Mouse (Mus musculus) c-Kit-negative CD71-positive TER-119-positive erythroid progenitor cells, embryonic 14.5 days (primary cell): Measurements from ENCODE around the gene Serhl.

Experiments
- DNase-seq: peaks from one replicate; pipeline ENCODE4 v3.0.0-alpha.2; 2013; ENCODE audit warnings: low read depth, low spot score

The Serhl gene

DNA sequence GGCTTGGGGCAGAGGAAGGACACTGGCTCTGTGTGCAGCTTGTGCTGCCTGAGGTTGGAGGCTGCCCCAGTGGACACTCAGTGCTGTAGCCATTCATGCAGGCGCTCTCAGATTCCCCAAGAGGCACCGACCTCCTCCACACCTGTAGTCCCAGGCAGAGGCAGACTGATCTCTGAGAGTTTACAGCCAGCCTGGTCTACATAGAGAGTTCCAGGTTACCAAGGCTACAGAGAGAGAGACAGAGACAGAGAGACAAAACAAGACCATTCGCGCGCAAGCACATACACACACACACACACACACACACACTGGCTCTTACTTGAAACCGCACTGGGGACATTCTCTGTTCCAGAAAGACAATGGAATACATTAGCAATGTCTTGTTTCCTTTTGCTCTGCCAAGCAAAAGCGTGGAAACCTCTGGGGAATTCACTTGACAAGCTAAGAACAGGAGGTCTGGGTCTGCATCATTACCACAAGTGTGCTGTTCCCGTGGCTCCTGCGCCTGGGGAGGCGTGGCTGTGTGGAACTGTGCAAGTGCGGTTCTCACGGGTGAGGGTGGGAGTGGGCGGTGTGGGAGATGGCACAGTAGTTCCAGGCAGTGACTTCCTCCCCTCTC is 5.2 kb upstream of the Serhl start:
- DNase-seq, result no peak

DNA sequence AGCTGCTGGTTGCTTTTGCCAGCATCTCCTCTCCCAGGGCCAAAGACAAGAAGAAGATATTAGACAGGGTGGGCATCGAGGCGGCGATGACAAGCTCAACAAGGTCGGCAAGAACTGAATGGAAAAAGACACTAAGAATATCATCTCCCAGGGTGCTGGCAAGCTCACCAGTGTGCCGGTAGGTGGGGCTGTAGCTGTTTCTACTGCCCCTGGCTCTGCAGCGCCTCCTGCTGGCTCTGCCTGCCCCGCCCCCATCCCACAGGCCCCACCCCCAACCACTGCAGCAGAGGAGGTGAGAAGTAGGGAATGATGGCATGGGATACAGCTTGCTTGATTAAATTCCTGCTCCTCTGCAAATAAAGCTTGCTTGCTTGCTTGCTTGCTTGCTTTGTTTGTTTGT is 3.4 kb upstream of the Serhl start:
- DNase-seq, result peak; percentile 28

DNA sequence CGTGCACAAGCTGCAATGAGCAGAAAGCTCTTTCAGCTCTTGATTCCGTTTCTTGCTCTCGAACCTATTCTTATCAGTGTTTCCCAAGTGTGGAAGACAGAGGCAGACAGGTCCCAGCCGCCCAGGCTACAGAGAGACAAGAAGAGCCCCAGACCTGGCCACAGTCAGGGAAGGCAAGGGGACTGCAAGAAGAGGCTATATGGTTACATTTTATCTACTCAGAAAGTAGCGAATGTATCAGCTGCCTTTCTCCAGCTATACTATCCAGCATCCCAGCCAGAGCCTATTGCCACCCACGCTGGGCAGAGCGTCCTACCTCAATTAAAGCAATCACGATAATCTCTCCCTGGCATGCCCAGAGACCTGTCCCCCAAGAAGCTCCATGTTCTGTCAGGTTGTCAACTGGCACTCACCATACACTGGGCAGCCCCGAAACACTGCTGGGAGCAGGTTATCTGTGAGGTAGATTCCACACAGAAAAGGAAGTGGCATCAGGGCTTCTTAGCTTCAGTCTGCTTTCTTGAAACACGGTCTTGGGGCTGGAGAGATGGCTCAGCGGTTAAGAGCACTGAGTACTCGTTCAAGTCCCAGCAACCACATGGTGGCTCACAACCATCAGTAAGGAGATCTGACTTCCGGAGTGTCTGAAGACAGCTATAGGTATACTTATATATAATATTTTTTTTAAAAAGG is 2.5 kb upstream of the Serhl start:
- no peak for DNase-seq

DNA sequence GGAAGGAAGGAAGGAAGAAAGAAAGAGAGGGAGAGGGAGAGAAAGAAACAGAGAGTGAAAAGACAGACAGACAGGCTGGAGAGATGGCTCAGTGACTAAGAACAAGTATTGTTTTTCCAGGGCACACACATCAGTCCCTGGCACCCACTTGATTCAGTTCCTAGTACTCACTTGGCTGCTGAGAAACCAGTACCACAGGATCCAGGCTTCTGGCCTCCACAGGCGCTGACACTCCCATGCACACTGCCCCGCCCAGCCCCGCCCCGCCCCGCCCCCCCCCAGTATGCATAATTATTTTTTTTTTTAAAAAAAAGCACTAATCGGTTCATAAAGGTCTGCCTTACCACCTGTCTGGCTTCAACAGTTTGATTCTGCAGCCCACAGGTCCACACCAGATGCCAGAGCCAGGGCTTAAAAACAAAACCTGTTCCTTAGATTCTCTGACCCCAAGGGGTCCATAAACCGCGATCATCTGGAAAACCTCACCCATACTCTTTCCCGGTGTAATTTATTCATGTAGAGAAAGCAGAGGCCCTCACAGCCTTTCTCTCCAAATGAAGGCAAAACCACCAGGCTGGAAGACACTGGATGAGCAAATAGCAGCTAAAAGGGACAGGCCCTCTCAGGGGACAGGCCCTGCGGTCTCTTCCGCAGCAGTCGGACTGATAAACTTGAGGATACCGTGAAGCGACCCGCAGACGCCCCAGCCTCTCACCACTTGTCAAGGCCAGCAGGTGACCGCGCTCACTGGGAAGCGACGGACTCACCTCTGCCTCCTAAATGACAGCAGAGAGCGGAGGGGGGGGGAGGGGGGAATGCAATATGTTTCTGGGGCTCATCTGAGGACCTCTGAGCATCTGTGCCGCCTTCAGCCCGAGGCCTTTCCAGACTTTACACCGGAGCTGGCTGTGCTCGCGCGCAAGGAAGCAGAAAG is 544 bp upstream of the Serhl start:
- DNase-seq, result no peak

DNA sequence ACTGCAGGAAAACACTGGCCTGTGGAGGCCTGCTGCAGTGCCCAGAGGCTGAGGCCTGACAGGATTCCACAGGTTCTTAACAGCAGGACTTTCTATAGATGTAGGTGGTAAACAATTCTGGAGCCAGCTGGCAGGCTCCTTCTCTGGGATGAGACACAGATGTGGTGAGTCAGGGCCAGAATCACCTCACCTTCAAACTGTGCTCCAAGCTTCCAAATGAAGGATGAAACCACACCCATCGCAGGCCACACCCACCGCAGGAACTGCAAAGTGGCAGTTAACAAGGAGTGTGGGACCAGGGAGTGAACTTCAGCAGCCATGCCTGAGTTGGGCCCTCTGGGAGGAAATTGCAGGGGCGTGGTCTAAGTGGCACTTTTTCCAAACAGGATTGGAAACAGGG is 1.6 kb downstream of the Serhl start:
- peak; percentile 17 for DNase-seq

DNA sequence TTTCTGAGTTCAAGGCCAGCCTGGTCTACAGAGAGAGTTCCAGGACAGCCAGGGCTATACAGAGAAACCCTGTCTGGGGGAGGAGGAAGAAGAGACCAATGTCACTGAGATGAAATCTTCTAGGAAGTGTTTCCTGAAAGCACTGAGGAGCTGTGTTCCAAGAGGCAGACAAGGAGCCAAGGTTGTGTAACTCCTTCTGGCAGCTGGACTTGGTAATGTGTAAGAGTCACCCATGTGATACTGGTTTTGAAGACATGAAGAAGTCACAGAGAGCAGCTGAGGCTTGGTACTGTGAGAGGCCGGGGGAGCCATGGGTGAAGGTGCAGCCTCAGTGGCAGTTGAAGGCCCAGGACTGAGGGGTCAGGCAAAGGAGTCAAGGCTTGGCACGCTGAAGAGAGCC is 4.4 kb downstream of the Serhl start:
- DNase-seq, result no peak

DNA sequence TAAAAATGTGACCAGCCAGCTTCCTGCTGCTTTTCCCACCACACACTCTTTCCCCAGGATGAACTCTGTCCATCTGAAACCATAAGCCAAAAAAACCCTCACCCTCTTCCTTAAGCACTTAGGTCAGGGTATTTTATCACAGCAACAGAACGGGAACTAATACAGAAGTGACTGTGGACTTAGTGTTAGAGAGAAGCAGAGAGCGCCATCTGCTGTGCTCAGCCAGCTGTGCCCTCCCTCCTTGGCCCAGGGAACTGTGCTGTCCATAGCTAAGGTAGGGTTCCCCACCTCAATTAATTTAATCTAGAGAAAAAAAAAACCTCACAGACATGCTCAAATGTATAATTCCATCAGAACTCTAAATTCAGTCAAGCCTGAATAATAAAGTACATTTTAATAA is 6.6 kb downstream of the Serhl start:
- no peak for DNase-seq

DNA sequence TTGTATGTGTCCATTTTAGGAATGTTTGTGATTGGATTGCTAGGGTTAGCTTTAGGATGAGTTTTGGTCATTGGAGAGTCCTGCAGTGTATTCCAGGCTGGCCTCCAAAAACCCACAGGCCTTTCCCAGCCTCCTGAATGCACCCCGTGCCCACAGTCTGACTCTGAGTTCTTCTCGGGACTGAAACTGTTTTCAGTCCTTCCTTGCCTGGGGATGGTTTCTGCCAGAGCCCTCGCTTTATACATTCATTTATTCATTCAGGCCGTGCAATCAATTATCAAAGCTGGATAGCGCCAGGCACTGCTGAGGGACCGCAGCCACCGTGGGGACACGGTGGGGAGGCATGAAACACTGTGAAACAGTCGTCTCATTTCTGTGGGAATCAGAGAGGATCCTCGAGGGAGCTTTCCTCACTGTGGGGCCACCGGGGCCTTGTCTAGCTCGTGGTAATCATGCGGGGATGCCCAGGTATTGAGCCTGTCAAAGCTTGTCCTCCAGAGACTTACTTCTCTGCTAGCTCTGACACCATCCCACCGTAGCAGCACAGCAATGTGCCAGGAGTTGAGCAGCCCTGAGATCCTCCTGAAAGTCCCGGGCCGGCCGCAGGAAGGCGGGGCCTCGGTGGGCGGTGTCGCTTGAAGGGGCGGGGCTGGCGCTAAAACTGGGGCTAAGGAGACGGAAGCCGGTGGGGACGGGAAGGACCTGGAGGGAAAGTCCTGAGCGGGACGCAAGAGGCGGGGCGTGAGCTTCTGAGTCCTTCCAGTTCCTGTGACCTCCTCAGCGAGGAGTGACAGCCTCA is 10.4 kb downstream of the Serhl start:
- DNase-seq, result peak; percentile 72

DNA sequence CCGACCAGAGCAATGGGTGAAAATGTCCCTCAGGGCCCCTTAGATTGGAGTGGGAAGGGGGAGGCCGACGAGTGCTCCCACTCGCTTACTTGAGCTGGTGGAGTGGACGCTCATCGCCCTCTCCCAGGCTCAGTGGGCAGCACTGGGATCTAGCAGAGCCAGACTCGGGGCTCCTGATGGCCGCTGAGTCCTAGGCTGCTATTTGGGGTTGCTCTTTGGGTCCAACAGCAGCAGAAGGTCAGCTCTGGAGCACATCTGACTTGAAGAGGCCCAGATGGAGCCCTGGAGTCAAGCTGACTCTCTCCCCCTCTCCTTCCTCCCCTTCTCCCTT is 11.0 kb downstream of the Serhl start:
- DNase-seq, result no peak

DNA sequence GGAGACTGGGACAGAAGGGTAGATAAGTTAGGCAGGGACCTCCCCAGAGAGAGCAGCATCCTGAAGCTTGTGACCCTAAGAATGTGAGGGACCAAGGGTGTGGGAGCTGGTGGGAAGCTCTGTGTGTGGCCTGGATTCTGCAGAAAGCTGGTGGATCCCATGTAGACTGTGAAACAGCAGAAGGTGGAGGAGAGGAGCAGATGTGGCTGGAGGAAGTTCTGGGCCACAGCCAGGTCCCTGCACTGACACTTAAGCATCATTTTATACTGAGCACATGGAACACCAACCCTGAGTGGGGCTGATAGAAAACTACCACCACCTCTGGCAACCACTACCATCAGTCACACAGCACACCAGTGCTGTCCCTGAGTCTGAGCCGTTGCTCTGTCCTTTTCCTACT is 13.8 kb downstream of the Serhl start:
- no peak for DNase-seq

DNA sequence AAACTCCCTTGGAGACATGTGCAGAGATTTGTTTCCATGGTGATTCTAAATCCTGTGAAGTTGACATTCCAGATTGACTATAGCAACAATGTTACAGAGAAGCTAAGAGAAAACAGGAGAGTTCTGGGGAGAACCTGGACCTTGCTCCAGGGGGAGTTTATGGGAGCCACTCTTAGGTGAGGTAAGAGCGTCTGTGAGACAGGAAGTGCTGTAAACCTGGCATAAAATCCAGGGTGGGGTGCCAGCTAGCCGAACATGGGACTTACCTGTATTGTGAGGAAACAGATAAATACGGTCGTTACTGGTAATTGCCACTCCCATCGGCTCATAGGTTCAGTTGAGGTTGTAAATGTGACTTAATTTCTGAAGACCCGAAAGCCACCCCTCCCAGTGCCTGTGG is 17.1 kb downstream of the Serhl start:
- no peak for DNase-seq

DNA sequence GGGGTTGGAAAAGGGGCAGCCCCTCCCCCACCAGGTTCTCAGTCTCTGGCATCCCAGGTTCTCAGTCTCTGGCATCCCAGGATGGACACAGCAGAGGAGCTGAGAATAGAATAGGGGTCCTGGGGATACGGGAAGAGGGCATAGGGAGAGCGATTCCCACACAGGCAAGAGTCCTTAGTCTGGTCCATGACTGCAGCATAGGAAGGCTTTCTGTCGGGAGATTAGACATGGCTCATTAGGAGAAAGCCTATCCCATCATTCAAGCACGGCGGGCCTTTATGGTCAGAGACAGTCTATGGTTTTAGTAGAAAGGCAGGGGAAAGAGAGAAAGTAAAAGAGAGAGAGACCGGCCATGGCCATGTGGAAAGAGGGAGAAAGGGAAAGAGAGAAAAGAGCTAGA is 18.5 kb downstream of the Serhl start:
- no peak for DNase-seq

DNA sequence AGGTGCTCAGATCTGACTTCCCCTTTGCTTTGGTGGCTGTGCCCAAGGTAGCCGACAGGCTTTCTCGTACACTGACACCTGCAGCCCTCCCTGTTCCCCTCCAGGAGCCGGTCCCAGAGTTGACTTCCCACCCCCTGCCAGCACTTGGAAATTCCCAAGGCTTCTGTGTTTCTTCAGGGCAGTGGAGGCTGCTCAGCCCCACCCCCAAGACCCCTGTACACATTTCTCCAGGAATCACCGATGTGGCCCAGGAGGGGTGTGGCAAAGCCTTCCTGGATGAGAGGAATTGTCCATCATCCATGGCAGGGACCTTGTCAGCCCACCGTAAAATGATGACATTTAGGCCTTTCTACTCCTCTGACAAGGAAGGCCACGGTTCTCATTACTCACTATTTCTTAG is 22.0 kb downstream of the Serhl start:
- no peak for DNase-seq

DNA sequence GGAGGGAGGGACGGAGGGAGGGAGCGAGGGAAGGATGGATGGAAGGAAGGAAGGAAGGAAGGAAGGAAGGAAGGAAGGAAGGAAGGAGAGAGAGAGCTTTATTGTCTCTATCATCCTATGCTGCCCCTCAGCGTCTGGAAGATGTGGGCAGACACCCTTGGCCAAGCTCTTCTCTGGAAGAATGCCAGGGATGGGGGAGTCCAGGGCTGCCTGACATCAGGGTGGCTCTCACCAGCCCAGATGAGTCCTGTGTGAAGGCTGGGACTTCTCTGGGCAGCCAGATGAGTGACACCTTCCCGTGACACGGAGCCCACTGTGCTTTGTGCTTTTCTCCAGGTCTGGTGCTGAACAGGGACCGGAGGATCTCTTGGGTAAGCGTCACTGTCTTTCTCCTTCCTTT is 22.6 kb downstream of the Serhl start:
- no peak for DNase-seq

DNA sequence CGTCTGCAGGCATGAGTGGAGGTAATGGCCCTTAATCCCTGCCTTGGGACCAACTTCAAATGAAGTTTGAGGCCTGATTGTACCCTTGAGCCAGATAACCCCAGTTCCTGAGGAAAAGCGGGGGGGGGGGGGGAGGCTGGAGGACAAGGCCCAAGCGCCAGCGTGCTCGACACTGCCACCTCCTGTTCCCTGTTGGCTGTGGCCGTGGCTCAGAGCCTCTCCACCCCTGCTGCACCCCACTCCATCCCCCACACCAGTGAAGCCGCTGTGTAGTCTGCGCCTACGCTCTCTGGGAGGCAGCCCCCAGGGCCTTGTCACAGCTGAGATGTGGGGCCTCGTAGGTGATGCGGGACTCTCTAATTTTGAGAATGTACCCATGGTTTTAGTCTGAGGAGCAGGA is 23.6 kb downstream of the Serhl start:
- DNase-seq, result no peak

DNA sequence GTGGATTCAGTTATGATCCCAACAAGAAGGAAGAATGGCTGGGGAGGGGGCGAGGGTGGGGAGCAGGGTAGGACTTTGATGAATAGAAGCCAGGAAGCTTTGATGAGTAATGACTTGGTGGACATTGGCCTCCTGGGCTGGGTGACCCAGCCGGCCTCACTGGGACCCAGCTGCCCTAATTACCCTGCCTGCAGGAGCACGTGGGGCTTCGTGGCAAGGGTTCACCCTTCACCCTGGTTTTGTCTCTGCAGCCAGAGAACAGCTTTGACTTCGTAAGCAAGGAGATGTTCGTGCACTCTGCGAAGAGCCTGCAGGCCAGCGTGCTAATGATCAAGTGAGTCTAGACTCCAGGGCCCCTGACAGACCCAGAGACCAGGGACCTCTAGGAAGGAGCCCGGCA is 24.8 kb downstream of the Serhl start:
- DNase-seq, result no peak

DNA sequence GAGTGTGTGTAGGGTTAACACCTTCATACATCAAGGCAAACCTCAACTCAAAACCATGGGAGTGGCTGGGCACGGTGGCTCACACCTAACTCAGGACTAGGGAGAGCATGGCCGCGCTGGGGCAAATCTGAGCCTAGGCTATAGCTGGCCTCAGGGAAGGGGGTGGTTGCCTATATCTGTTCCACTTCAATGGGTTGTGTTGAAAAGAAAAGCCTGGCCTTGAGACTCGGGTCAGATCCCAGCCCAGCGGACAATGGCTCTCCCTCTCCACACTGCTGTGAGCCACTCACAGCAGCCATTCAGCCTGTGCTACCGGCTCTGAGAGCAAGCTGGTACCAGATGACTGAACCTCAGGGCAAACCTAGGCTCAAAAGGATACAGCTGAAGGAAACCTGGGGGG is 25.8 kb downstream of the Serhl start:
- DNase-seq, result no peak

DNA sequence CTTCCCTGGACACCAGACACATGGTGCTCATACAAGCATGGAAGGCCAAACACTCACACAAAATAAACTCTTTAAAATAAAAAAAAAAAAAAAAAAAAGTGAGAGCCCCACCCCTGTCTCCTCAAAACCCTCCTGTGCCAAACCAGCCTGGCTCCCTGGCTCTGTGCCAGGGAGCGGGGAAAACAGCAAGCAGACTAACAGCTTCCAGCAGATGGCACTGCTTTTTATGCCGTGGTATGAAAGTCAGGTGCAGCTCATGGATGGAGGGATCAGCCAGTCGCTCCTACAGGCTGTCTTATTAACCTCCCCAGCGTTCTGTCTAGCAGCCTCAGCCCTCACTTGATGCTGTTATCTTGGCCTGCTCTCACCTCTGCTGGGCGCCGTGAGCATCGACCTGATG is 29.1 kb downstream of the Serhl start:
- DNase-seq, result no peak

DNA sequence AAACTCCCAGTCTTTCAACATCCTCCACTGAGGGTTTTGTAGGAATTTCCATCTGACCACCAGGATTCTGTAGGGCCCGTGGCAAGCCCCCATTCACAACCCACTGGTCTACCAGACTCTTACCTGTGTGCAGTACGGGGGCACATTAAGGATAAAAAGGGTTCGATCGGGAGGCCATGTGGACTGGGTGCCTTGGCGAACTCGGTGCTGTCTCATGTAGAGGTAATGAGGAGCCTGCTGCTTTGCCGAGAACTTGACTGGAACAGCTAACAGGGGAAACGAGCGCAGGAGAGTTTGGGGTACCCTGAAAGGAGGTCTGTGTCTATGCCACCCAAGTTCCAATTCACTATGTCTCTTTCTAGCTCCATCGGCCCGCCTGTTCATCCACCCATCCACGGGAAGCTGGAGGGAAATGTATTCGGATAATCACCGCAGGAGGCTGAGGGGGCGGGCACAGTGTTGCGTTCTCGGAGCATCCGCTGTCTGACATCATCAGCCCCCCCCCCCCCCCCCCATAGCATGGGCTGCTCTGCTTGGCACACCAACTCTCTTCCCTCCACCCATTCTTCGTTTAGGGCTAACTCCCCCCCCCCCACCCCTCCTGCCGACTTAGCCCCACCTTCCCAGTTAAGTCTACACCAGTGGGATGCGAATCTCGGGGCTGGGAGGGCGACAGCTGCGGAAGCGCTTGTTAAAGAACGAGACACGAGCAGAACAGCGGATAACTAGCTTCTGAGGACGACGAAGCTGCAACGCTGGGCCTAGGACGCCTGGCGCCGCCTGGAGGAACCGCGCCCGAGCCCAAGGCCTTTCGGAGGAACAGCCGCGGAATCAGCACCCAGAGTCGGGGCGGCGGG is 32.6 kb downstream of the Serhl start:
- peak; percentile 40 for DNase-seq

DNA sequence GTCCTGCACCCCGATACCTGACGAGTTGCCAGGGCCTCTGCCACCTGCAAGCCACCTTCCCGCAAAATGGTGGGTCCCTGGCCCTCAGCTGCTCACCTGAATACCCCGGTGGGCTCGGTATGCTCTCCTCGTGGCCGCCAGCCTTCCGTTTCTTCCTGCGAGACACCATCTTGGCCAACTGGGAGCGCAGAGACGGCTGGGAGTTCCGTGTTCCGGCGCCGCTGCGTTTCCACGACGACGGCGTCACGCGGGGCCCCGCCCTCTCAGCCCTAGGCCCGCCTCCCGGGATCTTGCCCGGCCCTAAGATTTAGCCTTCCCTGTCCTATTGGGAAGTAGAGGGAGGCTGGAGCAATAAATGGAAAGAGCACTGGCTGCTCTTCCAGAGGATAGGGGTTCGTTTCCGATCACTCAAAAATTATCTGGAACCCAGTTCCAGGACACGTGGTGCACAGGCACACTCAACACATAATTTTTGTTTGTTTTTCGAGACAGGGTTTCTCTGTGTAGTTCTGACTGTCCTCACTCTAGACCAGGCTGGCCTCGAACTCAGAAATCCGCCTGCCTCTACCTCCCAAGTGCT is 33.4 kb downstream of the Serhl start, which contains the start of gene Rrp7a:
Gene Rrp7a (minus strand): TSS at position 236 of the 580 bp plus-strand sequence.
- DNase-seq, result peak; percentile 73

DNA sequence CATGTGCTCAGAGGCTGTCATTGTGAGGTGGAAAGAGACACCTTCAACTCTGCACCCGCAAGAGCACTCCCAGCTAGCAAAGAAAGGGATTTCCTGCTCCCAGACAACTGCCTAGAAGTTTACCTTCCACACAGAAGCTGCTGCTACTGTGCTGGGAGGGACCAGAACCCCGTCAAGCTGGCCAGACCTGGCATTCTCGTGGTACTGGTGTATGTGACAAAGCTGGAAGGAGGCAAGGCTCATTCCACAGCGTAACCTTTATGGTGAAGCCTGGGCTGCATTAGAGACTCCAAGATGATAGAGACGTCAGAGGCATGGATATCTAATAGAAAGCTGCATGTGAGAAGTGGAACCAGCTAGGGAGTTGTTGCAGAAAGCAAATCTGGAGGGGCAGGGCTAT is 35.3 kb downstream of the Serhl start:
- no peak for DNase-seq
